Mouse (Mus musculus): Measurements from ENCODE around the gene Pole2. TPM values are rescaled to one million over a fixed set of nuclear protein-coding genes. Genes with fewer than 3 reads are reported as not detected.

Pole2 gene
- total and polyA plus RNA-seq, 2 experiments: 0.24 to 0.74 TPM

- DNase-seq (ENCODE audit: extremely low read depth, low read depth, low spot score): no peak
- Histone ChIP-seq H3K4me3 (ENCODE audit: insufficient read depth, low read depth, low read length) (no peak overlapping the region), H3K4me1 (ENCODE audit: control insufficient read depth, insufficient read depth, low read length) (no peaks in the 10 kb centered on the region), H3K9ac (ENCODE audit: low read depth, low read length) (no peak overlapping the region), H3K79me2 (ENCODE audit: control insufficient read depth, insufficient read depth, low read length) (no peaks in the 10 kb centered on the region), H3K27ac (replicated peaks; ENCODE audit: insufficient read depth, low read depth, low read length) (no peak overlapping the region), H3K36me3 (ENCODE audit: control insufficient read depth, insufficient read depth, low read length) (no peaks in the 10 kb centered on the region), H3K27me3 (ENCODE audit: control insufficient read depth, insufficient read depth, low read length) (no peaks in the 10 kb centered on the region)
- 97% methylated on average over 7 of the region's 7 CpGs for WGBS
- no peak for TF ChIP-seq POLR2A (IDR thresholded peaks at IDR 0.05; ENCODE audit: extremely low read depth, insufficient read depth, low read length)
Observed at GRCm38 (mm10) chr12:69207926-69208325, 20.1 kb downstream of the Pole2 start.

GRCm38 (mm10) chr12:69207396-69207795, 20.6 kb downstream of the Pole2 start:
- no peak for TF ChIP-seq POLR2A (IDR thresholded peaks at IDR 0.05; ENCODE audit: extremely low read depth, insufficient read depth, low read length)
- TF ChIP-seq CTCF (IDR thresholded peaks at IDR 0.05; ENCODE audit: low read depth, low read length): no peak
- no peaks in the 10 kb centered on the region for H3K36me3 ChIP-seq (ENCODE audit: control insufficient read depth, insufficient read depth, low read length)
- 95% methylated on average over 8 of the region's 8 CpGs for WGBS

GRCm38 (mm10) chr12:69204052-69204833, 23.8 kb downstream of the Pole2 start, which contains the start of gene Gm49384:
Gene Gm49384 (minus strand): TSS chr12:69204267.
- H3K27ac ChIP-seq (replicated peaks; ENCODE audit: insufficient read depth, low read depth, low read length): no peak within 1 kb of the TSS
- H3K27me3 ChIP-seq (ENCODE audit: control insufficient read depth, insufficient read depth, low read length): no peaks in the 10 kb centered on the region
- DNase-seq (ENCODE audit: extremely low read depth, low read depth, low spot score): no peak
- no peak within 1 kb of the TSS for H3K4me3 ChIP-seq (ENCODE audit: insufficient read depth, low read depth, low read length)
- H3K4me1 ChIP-seq (ENCODE audit: control insufficient read depth, insufficient read depth, low read length): no peaks in the 10 kb centered on the region
- 88% methylated on average over 16 of the region's 16 CpGs for WGBS
- no peak within 1 kb of the TSS for H3K9ac ChIP-seq (ENCODE audit: low read depth, low read length)
- TF ChIP-seq POLR2A (IDR thresholded peaks at IDR 0.05; ENCODE audit: extremely low read depth, insufficient read depth, low read length) (no peak), CTCF (IDR thresholded peaks at IDR 0.05; ENCODE audit: low read depth, low read length) (no peak)
- H3K79me2 ChIP-seq (ENCODE audit: control insufficient read depth, insufficient read depth, low read length): no peaks in the 10 kb centered on the region
- H3K36me3 ChIP-seq (ENCODE audit: control insufficient read depth, insufficient read depth, low read length): peaks cover 7% of the 10 kb centered on the region

More at GRCm38 (mm10) chr12:69207396-69207795, 20.6 kb downstream of the Pole2 start:
- Histone ChIP-seq H3K27ac (replicated peaks; ENCODE audit: insufficient read depth, low read depth, low read length) (no peak overlapping the region), H3K4me1 (ENCODE audit: control insufficient read depth, insufficient read depth, low read length) (no peaks in the 10 kb centered on the region), H3K27me3 (ENCODE audit: control insufficient read depth, insufficient read depth, low read length) (no peaks in the 10 kb centered on the region), H3K79me2 (ENCODE audit: control insufficient read depth, insufficient read depth, low read length) (no peaks in the 10 kb centered on the region), H3K4me3 (ENCODE audit: insufficient read depth, low read depth, low read length) (no peak overlapping the region), H3K9ac (ENCODE audit: low read depth, low read length) (no peak overlapping the region)
- DNase-seq (ENCODE audit: extremely low read depth, low read depth, low spot score): no peak

- H3K79me2 ChIP-seq (ENCODE audit: control insufficient read depth, insufficient read depth, low read length): peaks cover 4% of the 10 kb centered on the region; the same call in 1 of the 2 replicates
- no peak for DNase-seq (ENCODE audit: extremely low read depth, low read depth, low spot score)
- no peak overlapping the region for H3K9ac ChIP-seq (ENCODE audit: low read depth, low read length)
- peaks cover 7% of the 10 kb centered on the region for H3K36me3 ChIP-seq (ENCODE audit: control insufficient read depth, insufficient read depth, low read length)
- H3K27me3 ChIP-seq (ENCODE audit: control insufficient read depth, insufficient read depth, low read length): no peaks in the 10 kb centered on the region
- TF ChIP-seq POLR2A (IDR thresholded peaks at IDR 0.05; ENCODE audit: extremely low read depth, insufficient read depth, low read length) (no peak), CTCF (IDR thresholded peaks at IDR 0.05; ENCODE audit: low read depth, low read length) (no peak)
- no peak overlapping the region for H3K27ac ChIP-seq (replicated peaks; ENCODE audit: insufficient read depth, low read depth, low read length)
- peaks cover 5% of the 10 kb centered on the region; the same call in 1 of the 2 replicates for H3K4me1 ChIP-seq (ENCODE audit: control insufficient read depth, insufficient read depth, low read length)
- no peak overlapping the region for H3K4me3 ChIP-seq (ENCODE audit: insufficient read depth, low read depth, low read length)
Observed at GRCm38 (mm10) chr12:69198985-69199384, 29.0 kb downstream of the Pole2 start.

- Histone ChIP-seq H3K4me1 (ENCODE audit: control insufficient read depth, insufficient read depth, low read length) (peaks cover 5% of the 10 kb centered on the region; the same call in 1 of the 2 replicates), H3K4me3 (ENCODE audit: insufficient read depth, low read depth, low read length) (peak within 1 kb of the TSS; percentile 93), H3K79me2 (ENCODE audit: control insufficient read depth, insufficient read depth, low read length) (peaks cover 4% of the 10 kb centered on the region; the same call in 1 of the 2 replicates), H3K36me3 (ENCODE audit: control insufficient read depth, insufficient read depth, low read length) (peaks cover 7% of the 10 kb centered on the region), H3K27me3 (ENCODE audit: control insufficient read depth, insufficient read depth, low read length) (no peaks in the 10 kb centered on the region), H3K27ac (replicated peaks; ENCODE audit: insufficient read depth, low read depth, low read length) (peak within 1 kb of the TSS; percentile 84), H3K9ac (ENCODE audit: low read depth, low read length) (peak within 1 kb of the TSS; percentile 98)
- whole genome bisulfite sequencing: under 1% methylated on average over 18 of the region's 18 CpGs
- peak; percentile 56 for DNase-seq (ENCODE audit: extremely low read depth, low read depth, low spot score)
- TF ChIP-seq CTCF (IDR thresholded peaks at IDR 0.05; ENCODE audit: low read depth, low read length) (no peak), POLR2A (IDR thresholded peaks at IDR 0.05; ENCODE audit: extremely low read depth, insufficient read depth, low read length) (no peak)
Observed at GRCm38 (mm10) chr12:69198164-69198535, 29.8 kb downstream of the Pole2 start, which contains the start of gene Dnaaf2. Gene Dnaaf2 (minus strand): TSS chr12:69198429.

All from liver, adult 2 months (tissue).